Mouse (Mus musculus): ENCODE results near the gene H2afy. TPM values are rescaled to one million over a fixed set of nuclear protein-coding genes. Genes with fewer than 3 reads are reported as not detected.

H2afy gene
- total and polyA plus RNA-seq, 3 experiments, result 148 to 162 (median 153) TPM

Other genes with a start within 250 kb of the H2afy start
- gene Tifab, start 42.5 kb upstream of the H2afy start, total RNA-seq (2012; rRNA removed), result 1.9 and 2.0 TPM in 2 replicates
- gene Tifab, start 42.5 kb upstream of the H2afy start, total RNA-seq (2014; rRNA removed), result 3.4 and 4.7 TPM in 2 replicates
- gene Tifab, start 42.5 kb upstream of the H2afy start, polyA plus RNA-seq (2012; ENCODE audit: insufficient read length, low read depth), result 6.2 and 6.7 TPM in 2 replicates
- not detected in 2 replicates for gene Neurog1, start 115.8 kb upstream of the H2afy start, total RNA-seq (2012; rRNA removed)
- not detected in 2 replicates for gene Neurog1, start 115.8 kb upstream of the H2afy start, total RNA-seq (2014; rRNA removed)
- not detected in 2 replicates for gene Neurog1, start 115.8 kb upstream of the H2afy start, polyA plus RNA-seq (2012; ENCODE audit: insufficient read length, low read depth)
- gene Cxcl14, start 160.2 kb upstream of the H2afy start, total RNA-seq (2012; rRNA removed), result not detected in 2 replicates
- not detected in 2 replicates for gene Cxcl14, start 160.2 kb upstream of the H2afy start, total RNA-seq (2014; rRNA removed)
- not detected in 2 replicates for gene Cxcl14, start 160.2 kb upstream of the H2afy start, polyA plus RNA-seq (2012; ENCODE audit: insufficient read length, low read depth)

All from CH12.LX (cell line).